Mouse (Mus musculus) cerebellum, postnatal 36 days (tissue): ENCODE data around the gene Ift52.
"Not testable (repeated sequence)": the region's sequence is repeated elsewhere in the genome, so short reads cannot be mapped to it uniquely, and the experiment has no call there.

Experiments
- DNase-seq, 2 experiments: peaks; one replicate each; pipeline ENCODE4 v3.0.0; 2021 to 2022; ENCODE audit warnings: mixed read lengths in 2 of 2

The Ift52 gene

GRCm38 (mm10) chr2:163032622-163033021 is 15.5 kb downstream of the Ift52 start:
- no peak for DNase-seq

DNA sequence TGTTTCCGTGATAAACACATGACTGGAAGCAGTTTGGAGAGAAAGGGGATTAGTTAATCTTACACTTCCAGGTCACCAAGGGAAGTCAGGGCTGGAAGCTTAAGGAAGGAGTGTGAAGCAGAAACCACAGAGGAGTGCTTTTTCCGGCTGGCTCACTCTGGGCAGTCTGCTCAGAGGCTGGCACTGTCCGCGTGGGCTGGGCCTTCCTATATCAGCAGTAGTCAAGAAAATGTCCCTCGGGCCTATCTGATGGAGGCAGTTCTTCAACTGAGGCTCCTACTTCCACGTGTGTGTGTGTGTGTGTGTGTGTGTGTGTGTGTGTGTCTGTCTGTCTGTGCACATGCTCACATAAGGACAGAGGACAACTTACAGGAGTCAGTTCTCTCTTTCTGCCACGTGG is 22.8 kb downstream of the Ift52 start:
- DNase-seq = no peak

- DNase-seq = peak; percentile 51 to 52
These were observed 31.0 kb downstream of the Ift52 start for GRCm38 (mm10) chr2:163048125-163048524.

DNA sequence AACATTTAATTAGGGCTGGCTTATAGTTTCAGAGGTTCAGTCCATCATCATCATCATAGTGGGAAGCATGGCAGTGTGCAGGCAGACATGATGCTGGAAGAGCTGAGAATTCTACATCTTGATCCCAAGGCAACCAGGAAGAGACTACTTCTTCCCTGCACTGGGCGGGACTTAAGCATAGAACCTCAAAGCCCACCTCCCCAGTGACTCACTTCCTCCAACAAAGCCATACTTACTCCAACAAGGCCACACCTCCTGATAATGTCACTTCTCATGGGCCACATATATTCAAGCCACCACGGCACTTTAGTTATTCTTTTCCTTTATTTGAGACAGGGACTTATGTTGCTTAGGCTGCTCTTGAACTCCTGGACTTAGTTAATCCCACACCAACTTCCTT is 32.0 kb downstream of the Ift52 start:
- no peak for DNase-seq

- DNase-seq = no peak
These were observed 34.5 kb downstream of the Ift52 start for GRCm38 (mm10) chr2:163051691-163052090.

DNA sequence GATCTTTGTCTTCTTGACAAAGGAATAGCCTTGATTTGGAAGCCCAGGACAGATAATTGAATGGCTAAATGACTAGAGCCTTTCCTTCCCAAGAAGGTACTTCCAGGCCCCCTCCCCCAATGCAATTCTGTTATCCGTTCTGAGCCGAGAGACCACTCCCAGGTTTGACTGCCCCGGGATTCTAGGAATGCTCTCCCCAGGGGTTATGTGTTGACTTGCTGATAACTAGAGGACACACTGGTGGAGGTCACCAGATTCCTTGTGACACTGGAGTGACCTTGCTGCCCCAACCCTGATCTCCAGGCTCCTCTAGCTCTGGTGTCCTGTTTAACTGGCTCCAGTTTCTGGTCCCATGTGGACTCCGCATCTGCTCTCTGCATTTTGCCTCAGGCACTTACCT is 34.9 kb downstream of the Ift52 start:
- DNase-seq = no peak

- DNase-seq = no peak
These were observed 35.7 kb downstream of the Ift52 start for GRCm38 (mm10) chr2:163052826-163053225.

- peak; percentile 48 to 70 for DNase-seq
These were observed 37.2 kb downstream of the Ift52 start, which contains the start of gene Mybl2 for GRCm38 (mm10) chr2:163054335-163054840. Gene Mybl2, plus strand, starts transcription at chr2:163054687.

DNA sequence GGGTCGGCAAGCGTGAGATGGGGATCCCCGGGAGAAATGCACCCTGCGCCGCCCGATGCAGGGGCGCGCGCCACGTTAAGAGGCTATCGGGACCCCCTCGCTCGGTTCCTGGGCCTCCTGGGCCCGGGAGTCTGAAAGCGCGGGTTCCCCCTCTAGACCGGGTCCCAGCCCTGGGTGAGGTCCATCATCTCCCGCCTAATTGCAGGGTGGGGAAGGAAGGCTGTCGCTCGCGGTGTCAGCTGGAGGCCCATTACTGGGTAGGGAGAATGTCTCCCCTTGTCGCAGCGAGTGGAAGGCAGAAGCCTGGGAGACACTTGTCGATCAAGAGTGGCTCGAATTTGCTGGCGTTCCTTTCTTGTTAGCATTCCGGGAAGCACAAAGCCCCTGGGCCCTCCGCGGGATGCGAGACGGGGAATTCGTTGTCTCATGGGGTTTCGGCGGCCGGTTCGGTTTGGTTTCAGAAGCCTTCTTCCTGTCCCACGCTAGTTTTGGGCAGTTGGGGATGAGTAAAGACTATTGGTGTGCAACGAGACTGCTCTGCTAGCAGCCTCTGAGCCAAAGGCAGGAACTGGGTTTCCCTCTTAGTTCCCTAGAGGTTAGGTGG is 37.8 kb downstream of the Ift52 start:
- DNase-seq = no peak

- DNase-seq = no peak
These were observed 38.6 kb downstream of the Ift52 start for GRCm38 (mm10) chr2:163055715-163056114.

GRCm38 (mm10) chr2:163056584-163056983 is 39.4 kb downstream of the Ift52 start:
- DNase-seq = no peak

DNA sequence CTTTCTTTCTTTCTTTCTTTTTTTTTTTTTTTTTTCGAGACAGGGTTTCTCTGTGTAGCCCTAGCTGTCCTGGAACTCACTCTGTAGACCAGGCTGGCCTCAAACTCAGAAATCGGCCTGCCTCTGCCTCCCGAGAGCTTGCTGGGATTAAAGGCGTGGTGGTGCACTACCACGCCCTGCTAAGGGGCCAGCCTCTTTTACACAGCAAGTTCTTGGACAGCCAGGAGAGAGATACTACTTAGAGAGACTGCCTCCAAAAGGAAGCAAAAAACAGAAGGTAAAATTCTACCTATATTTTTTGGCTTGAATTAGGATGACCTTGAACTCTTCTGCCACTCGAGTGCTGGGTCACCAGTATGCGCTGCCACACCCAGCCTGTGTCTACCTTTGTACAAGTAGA is 41.8 kb downstream of the Ift52 start:
- DNase-seq = not testable (repeated sequence)

- no peak for DNase-seq
These were observed 43.5 kb downstream of the Ift52 start for GRCm38 (mm10) chr2:163060630-163061029.

- no peak for DNase-seq
These were observed 44.3 kb downstream of the Ift52 start for GRCm38 (mm10) chr2:163061203-163062118.

- DNase-seq = no peak
These were observed 45.0 kb downstream of the Ift52 start for GRCm38 (mm10) chr2:163062119-163062508.

DNA sequence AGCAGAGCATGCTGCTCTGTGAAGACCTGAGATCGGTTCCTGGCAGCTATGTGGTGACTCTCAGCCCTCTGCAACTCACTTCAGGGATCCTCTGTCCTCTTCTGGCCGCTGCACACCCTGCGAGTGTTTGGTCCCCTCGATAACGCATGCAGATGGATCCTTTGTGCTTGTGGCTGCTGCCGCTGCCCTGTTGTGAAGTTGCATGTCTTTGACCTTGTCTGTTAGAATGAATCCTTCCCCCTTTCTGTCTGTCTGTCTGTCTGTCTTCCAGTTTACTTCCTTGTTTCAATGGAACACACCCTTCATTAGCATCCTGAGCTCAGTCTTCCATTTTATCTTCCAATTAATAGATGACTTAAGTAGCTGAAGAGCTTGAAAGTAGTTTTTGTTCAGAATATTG is 49.2 kb downstream of the Ift52 start:
- no peak for DNase-seq

DNA sequence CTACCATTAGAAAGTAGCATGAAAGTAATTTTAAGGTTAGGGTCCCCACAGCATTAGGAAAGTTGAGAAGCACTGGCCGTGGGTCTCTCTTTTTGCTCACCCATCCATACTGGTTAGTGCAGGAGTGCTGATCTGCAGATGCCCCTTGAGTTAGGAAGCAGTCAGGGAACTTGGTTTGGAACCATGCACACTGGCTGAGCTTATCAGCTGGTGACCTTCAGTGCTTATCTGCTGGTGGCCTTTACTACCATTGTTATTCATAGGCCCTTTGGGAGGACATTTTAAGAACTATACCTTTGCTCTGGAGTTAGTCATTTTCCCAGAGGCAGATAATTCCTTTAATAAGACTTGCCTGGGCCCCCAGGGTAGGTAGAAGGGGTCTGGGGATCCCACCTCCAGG is 50.1 kb downstream of the Ift52 start:
- DNase-seq = no peak

DNA sequence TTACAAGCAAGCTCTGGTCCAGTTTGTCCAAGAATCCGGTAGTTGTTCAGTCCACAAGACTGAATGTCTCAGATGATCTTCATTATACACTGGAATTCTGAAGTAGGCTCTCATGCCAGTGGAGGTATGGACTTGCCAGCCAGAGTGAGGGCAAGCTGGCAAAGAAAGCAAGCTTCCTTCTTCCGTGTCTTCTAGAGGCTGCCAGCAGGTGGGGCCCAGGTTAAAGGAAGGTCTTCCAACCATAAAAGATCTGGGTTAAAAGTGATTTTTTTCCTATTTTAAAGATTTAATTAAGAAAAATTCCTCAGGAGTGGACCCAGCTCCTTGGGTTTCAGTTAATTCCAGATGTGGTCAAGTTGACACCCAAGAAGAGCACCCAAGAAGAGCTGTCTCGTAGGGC is 53.1 kb downstream of the Ift52 start:
- no peak for DNase-seq

- no peak for DNase-seq
These were observed 54.4 kb downstream of the Ift52 start for GRCm38 (mm10) chr2:163071590-163071989.

DNA sequence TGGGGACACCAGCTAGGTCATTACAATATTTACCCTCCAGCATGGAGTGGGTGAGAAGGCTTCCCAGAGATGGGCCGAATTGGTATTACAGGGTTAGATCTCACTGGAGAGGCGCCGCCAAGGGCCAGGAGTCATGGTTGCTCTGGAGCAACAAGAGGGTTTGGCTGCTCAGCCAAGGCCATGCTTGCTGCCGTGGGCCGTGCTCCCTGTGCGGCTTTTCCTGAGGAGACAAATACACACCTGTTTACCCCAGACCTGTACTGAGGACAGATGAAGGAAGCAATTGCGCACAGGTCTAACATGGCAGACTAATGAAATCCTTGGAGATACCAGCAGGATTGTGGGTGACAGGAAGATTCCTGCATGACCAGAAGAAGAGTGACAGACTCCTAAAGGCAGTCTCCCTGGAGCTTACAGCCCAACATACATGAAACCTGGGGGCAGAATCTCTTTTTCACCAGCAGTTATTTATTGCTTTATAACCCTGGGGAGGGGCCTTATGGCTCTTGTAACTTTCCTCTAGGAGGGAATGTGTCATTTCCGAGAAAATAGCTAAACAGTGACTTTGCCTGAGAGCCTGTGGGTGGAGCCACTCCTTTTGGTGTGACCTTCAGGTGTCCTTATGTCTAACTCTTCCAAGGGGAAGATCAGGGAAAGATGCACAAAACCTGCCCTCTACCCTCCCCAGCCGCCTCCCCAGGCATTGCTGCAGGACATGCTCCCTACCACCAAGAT is 56.0 kb downstream of the Ift52 start:
- no peak for DNase-seq

- no peak for DNase-seq
These were observed 56.9 kb downstream of the Ift52 start for GRCm38 (mm10) chr2:163074006-163074405.

- no peak for DNase-seq
These were observed 57.7 kb downstream of the Ift52 start for GRCm38 (mm10) chr2:163074808-163075207.

- no peak for DNase-seq
These were observed 58.1 kb downstream of the Ift52 start for GRCm38 (mm10) chr2:163075234-163075633.
